Mouse (Mus musculus): Measurements from ENCODE around the gene Mme. TPM values are rescaled to one million over a fixed set of nuclear protein-coding genes. Genes with fewer than 3 reads are reported as not detected.

Gene Mme
- total RNA-seq, 2 experiments from 2014 or later, result 5.5 to 9.1 TPM

- TF ChIP-seq CTCF (IDR thresholded peaks at IDR 0.05), result no peak
- H3K27ac ChIP-seq, result no peak overlapping the region
- DNase-seq (ENCODE audit: extremely low spot score in 1 of 2, low spot score in 2 of 2), result no peak
- intact Hi-C loops (cut with DNase I), result no loop called here
- H3K4me3 ChIP-seq, result no peak overlapping the region
These were observed 118.2 kb downstream of the Mme start for GRCm38 (mm10) chr3:63359512-63359911.

GRCm38 (mm10) chr3:63384989-63385388 is 143.7 kb downstream of the Mme start:
- H3K27ac ChIP-seq, result no peak overlapping the region
- H3K4me3 ChIP-seq, result no peak overlapping the region
- no peak for TF ChIP-seq CTCF (IDR thresholded peaks at IDR 0.05)
- DNase-seq (ENCODE audit: extremely low spot score in 1 of 2, low spot score in 2 of 2), result no peak
- intact Hi-C loops (cut with DNase I), result no loop called here

- Histone ChIP-seq H3K27ac (no peak overlapping the region), H3K4me3 (no peak overlapping the region)
- intact Hi-C loops (cut with DNase I), result no loop called here
- DNase-seq (ENCODE audit: extremely low spot score in 1 of 2, low spot score in 2 of 2), result no peak
- TF ChIP-seq CTCF (IDR thresholded peaks at IDR 0.05), result no peak
These were observed 149.4 kb downstream of the Mme start for GRCm38 (mm10) chr3:63390774-63391173.

- intact Hi-C loops (cut with DNase I), result no loop called here
- no peak overlapping the region for H3K27ac ChIP-seq
- no peak for DNase-seq (ENCODE audit: extremely low spot score in 1 of 2, low spot score in 2 of 2)
- TF ChIP-seq CTCF (IDR thresholded peaks at IDR 0.05), result no peak
- no peak overlapping the region for H3K4me3 ChIP-seq
These were observed 150.0 kb downstream of the Mme start for GRCm38 (mm10) chr3:63391348-63391747.

- Histone ChIP-seq H3K27ac (no peak overlapping the region), H3K4me3 (no peak overlapping the region)
- no peak for TF ChIP-seq CTCF (IDR thresholded peaks at IDR 0.05)
- intact Hi-C loops (cut with DNase I), result no loop called here
- DNase-seq (ENCODE audit: extremely low spot score in 1 of 2, low spot score in 2 of 2), result no peak
These were observed 153.1 kb downstream of the Mme start for GRCm38 (mm10) chr3:63394424-63394941.

GRCm38 (mm10) chr3:63398171-63398570 is 156.8 kb downstream of the Mme start:
- no peak for TF ChIP-seq CTCF (IDR thresholded peaks at IDR 0.05)
- H3K27ac ChIP-seq, result no peak overlapping the region
- intact Hi-C loops (cut with DNase I), result no loop called here
- H3K4me3 ChIP-seq, result no peak overlapping the region
- DNase-seq (ENCODE audit: extremely low spot score in 1 of 2, low spot score in 2 of 2), result no peak

GRCm38 (mm10) chr3:63406438-63406837 is 165.1 kb downstream of the Mme start:
- intact Hi-C loops (cut with DNase I), result no loop called here
- no peak overlapping the region for H3K4me3 ChIP-seq
- DNase-seq (ENCODE audit: extremely low spot score in 1 of 2, low spot score in 2 of 2), result no peak
- no peak overlapping the region for H3K27ac ChIP-seq
- TF ChIP-seq CTCF (IDR thresholded peaks at IDR 0.05), result no peak

GRCm38 (mm10) chr3:63411006-63411405 is 169.7 kb downstream of the Mme start:
- intact Hi-C loops (cut with DNase I), result loop anchor here (5.0 kb wide), 1 partner anchor 131 kb away; no protein-coding TSS in a partner anchor
- Histone ChIP-seq H3K27ac (peak overlapping the region; percentile 40; the same call in 1 of the 2 replicates), H3K4me3 (no peak overlapping the region)
- no peak for TF ChIP-seq CTCF (IDR thresholded peaks at IDR 0.05)
- peak in 1 of 2 experiments; percentile 12 for DNase-seq (ENCODE audit: extremely low spot score in 1 of 2, low spot score in 2 of 2)

- intact Hi-C loops (cut with DNase I), result loop anchor here (5.0 kb wide), 1 partner anchor 130 kb away; no protein-coding TSS in a partner anchor
- TF ChIP-seq CTCF (IDR thresholded peaks at IDR 0.05), result no peak
- no peak overlapping the region for H3K27ac ChIP-seq
- no peak for DNase-seq (ENCODE audit: extremely low spot score in 1 of 2, low spot score in 2 of 2)
- H3K4me3 ChIP-seq, result no peak overlapping the region
These were observed 171.0 kb downstream of the Mme start for GRCm38 (mm10) chr3:63412220-63412937.

GRCm38 (mm10) chr3:63413046-63413911 is 171.9 kb downstream of the Mme start:
- Histone ChIP-seq H3K27ac (no peak overlapping the region), H3K4me3 (no peak overlapping the region)
- intact Hi-C loops (cut with DNase I), result loop anchor here (5.0 kb wide), 1 partner anchor 129 kb away; no protein-coding TSS in a partner anchor
- no peak for TF ChIP-seq CTCF (IDR thresholded peaks at IDR 0.05)
- DNase-seq (ENCODE audit: extremely low spot score in 1 of 2, low spot score in 2 of 2), result no peak

- no peak overlapping the region for H3K27ac ChIP-seq
- DNase-seq (ENCODE audit: extremely low spot score in 1 of 2, low spot score in 2 of 2), result no peak
- TF ChIP-seq CTCF (IDR thresholded peaks at IDR 0.05), result no peak
- no peak overlapping the region for H3K4me3 ChIP-seq
- intact Hi-C loops (cut with DNase I), result no loop called here
These were observed 175.9 kb downstream of the Mme start for GRCm38 (mm10) chr3:63417284-63417683.

GRCm38 (mm10) chr3:63417758-63418157 is 176.4 kb downstream of the Mme start:
- intact Hi-C loops (cut with DNase I), result no loop called here
- TF ChIP-seq CTCF (IDR thresholded peaks at IDR 0.05), result no peak
- DNase-seq (ENCODE audit: extremely low spot score in 1 of 2, low spot score in 2 of 2), result no peak
- Histone ChIP-seq H3K4me3 (no peak overlapping the region), H3K27ac (no peak overlapping the region)

All from left cerebral cortex, adult 2 months (tissue).